Mouse (Mus musculus) midbrain, embryonic 16.5 days (tissue): Measurements from ENCODE around the gene Ercc6l. TPM values are rescaled to one million over a fixed set of nuclear protein-coding genes. Genes with fewer than 3 reads are reported as not detected.

Experiments
- ATAC-seq: fragments of 200-750 bp; cut with Nextera tagmentation; 2 replicates; pipeline ENCODE4 v1.8.0; 2017; ENCODE audit warnings: moderate TSS enrichment
- H3K27ac ChIP-seq: fragments of 300-500 bp; sonication (generic); 2 replicates; pipeline ENCODE4 v1.5.1; 2014; ENCODE audit warnings: mild to moderate bottlenecking, low read length, mixed read lengths
- H3K27me3 ChIP-seq: fragments of 300-500 bp; sonication (generic); 2 replicates; pipeline ENCODE4 v1.6.1; 2014; ENCODE audit warnings: low read depth, low read length, mixed read lengths; ENCODE audit not compliant: control insufficient read depth, insufficient read depth
- H3K36me3 ChIP-seq: fragments of 300-500 bp; sonication (generic); 2 replicates; pipeline ENCODE4 v1.6.1; 2014; ENCODE audit warnings: mild to moderate bottlenecking, low read length, moderate library complexity, mixed read lengths; ENCODE audit not compliant: control insufficient read depth, insufficient read depth
- H3K4me1 ChIP-seq: fragments of 300-500 bp; sonication (generic); 2 replicates; pipeline ENCODE4 v1.6.1; 2014; ENCODE audit warnings: mild to moderate bottlenecking, low read length, mixed read lengths; ENCODE audit not compliant: control insufficient read depth, insufficient read depth
- H3K4me2 ChIP-seq: fragments of 300-500 bp; sonication (generic); 2 replicates; pipeline ENCODE4 v1.6.1; 2014; ENCODE audit warnings: mild to moderate bottlenecking, low read length, mixed read lengths
- H3K4me3 ChIP-seq: fragments of 300-500 bp; sonication (generic); 2 replicates; pipeline ENCODE4 v1.5.1; 2014; ENCODE audit warnings: low read depth, mild to moderate bottlenecking, low read length, moderate library complexity, mixed read lengths
- H3K9ac ChIP-seq: fragments of 300-500 bp; sonication (generic); 2 replicates; pipeline ENCODE4 v1.6.1; 2014; ENCODE audit warnings: low read depth, low read length, mixed read lengths
- H3K9me3 ChIP-seq: fragments of 300-500 bp; sonication (generic); replicated peaks from 2 replicates; pipeline ENCODE4 v1.6.1; 2014; ENCODE audit warnings: mild to moderate bottlenecking, low read length, mixed read lengths; ENCODE audit not compliant: control insufficient read depth, poor library complexity, severe bottlenecking
- WGBS: fragments of 180-500 bp; shearing (Covaris S2); extraction: QIAGEN DNeasy Blood & Tissue Kit; methylation state at CpG from one replicate; pipeline ENCODE4 v1.1.7; 2014; 5-methylcytosine and 5-hydroxymethylcytosine counted together
- polyA plus RNA-seq: library from polyadenylated mRNA; unstranded; fragments of >200 nt; fragmentation: Nextera tagmentation; extraction: Ambion mirVana; gene quantifications from 2 replicates; pipeline ENCODE4 v1.2.1, GENCODE M21; 2015

Gene Ercc6l
- polyA plus RNA-seq, 1 experiment from 2014 or later = 1.0 TPM

DNA sequence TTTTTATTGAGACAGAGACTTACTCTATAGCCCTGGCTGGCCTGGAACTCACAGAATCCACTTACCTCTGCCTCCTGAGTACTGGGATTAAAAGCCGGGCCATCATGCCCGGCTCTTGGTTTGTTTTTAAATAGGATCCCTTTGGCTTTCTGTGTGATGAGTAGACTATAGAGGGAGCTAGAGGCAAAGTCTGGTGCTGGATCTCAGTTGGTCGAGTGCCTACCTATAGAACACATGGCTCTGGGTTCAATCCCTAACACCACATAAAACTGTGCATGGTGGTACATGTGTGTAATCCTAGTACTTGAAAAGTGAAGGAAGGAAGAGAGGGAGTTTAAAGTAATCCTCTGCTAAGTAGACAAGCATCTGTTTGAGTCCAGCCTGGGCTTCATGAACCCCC lies 13.2 kb upstream of the Ercc6l start:
- Histone ChIP-seq H3K4me3 (no peak overlapping the region), H3K27me3 (no peaks in the 10 kb centered on the region), H3K4me2 (no peak overlapping the region), H3K36me3 (no peaks in the 10 kb centered on the region), H3K9me3 (no peaks in the 10 kb centered on the region), H3K27ac (no peak overlapping the region), H3K9ac (no peak overlapping the region), H3K4me1 (peaks cover 6% of the 10 kb centered on the region; the same call in 1 of the 2 replicates)
- 27% methylated on average over 3 of the region's 3 CpGs for WGBS
- ATAC-seq = no peak

DNA sequence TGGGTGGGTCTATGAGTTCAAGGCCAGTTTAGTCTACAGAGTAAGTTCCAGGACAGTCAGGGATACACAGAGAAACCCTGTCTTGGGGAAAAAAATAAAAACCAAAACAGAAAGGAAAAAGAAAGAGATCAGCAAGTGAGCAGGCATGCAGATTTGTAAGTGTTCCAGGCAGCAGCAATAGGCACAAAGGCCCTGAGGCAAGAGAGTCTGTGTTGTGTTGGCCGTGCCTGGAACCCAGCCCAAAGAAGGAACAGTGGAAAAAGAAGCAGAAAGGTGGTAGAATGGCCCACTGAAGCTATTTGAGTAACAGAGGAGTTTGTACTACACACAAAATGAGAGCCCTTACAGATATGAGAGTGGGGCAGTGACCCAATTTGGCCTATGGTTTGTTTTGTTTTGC lies 12.8 kb upstream of the Ercc6l start:
- Histone ChIP-seq H3K4me2 (no peak overlapping the region), H3K36me3 (no peaks in the 10 kb centered on the region), H3K27me3 (no peaks in the 10 kb centered on the region), H3K4me1 (peaks cover 6% of the 10 kb centered on the region; the same call in 1 of the 2 replicates), H3K9me3 (no peaks in the 10 kb centered on the region), H3K9ac (no peak overlapping the region), H3K27ac (no peak overlapping the region), H3K4me3 (no peak overlapping the region)
- no peak for ATAC-seq
- WGBS = 47% methylated on average over 1 of the region's 1 CpGs

- Histone ChIP-seq H3K27me3 (no peaks in the 10 kb centered on the region), H3K4me1 (peaks cover 6% of the 10 kb centered on the region; the same call in 1 of the 2 replicates), H3K4me3 (no peak overlapping the region), H3K4me2 (no peak overlapping the region), H3K27ac (peak overlapping the region; percentile 38), H3K9ac (0 out of 2 replicates have a peak overlapping the region, but pooled peaks have one; percentile 14), H3K36me3 (no peaks in the 10 kb centered on the region), H3K9me3 (no peaks in the 10 kb centered on the region)
- ATAC-seq = 0 out of 2 replicates have a peak, but pooled peaks have one; percentile 25
- WGBS = 24% methylated on average over 6 of the region's 6 CpGs
These were observed 10.1 kb upstream of the Ercc6l start for GRCm38 (mm10) chrX:102166986-102167385.

DNA sequence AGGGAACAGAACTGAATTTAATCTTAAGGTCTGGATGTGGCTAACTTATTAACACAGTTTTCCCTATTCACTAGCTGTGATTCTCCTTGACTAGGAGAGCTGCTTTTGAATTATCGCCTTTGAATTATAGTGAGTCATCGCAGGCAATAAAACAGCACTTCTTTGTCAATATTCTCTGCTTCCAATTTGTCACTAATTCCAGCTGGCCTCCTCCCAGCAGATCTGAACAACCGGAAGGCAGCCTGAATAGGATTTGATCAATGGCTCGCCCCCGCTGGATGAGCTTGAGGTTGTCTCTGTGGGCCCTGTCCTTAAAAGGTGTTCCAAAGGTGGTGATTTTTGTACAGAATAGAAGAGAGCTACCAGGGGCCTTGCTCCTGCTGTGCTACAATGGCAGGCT lies 9.6 kb upstream of the Ercc6l start:
- 23% methylated on average over 5 of the region's 5 CpGs for WGBS
- H3K9ac ChIP-seq = 0 out of 2 replicates have a peak overlapping the region, but pooled peaks have one; percentile 14
- peak overlapping the region; percentile 38 for H3K27ac ChIP-seq
- peaks cover 6% of the 10 kb centered on the region; the same call in 1 of the 2 replicates for H3K4me1 ChIP-seq
- no peaks in the 10 kb centered on the region for H3K27me3 ChIP-seq
- no peak overlapping the region for H3K4me2 ChIP-seq
- H3K4me3 ChIP-seq = no peak overlapping the region
- no peaks in the 10 kb centered on the region for H3K9me3 ChIP-seq
- no peaks in the 10 kb centered on the region for H3K36me3 ChIP-seq
- ATAC-seq = no peak

DNA sequence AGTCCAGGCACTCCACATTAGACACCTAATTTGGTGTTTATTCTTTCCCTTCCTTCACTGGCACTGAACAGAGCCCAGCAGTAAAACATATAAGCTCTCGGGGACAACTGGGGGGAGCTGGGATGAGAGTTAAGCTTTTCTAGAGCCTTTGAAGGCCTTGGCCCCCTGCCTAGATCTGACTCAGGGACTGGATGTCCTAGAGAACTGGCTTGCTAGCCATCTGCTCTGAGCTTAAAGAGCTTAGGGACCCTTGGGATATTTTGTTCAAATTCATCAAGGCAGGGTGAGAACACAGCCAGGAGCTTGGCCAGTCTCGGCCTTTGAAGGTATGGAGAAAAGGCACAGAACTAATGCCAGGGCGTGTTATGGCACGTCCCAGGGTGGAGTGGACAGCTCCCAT lies 6.6 kb upstream of the Ercc6l start:
- no peak overlapping the region for H3K4me3 ChIP-seq
- no peak overlapping the region for H3K4me2 ChIP-seq
- no peak for ATAC-seq
- H3K27me3 ChIP-seq = no peaks in the 10 kb centered on the region
- no peaks in the 10 kb centered on the region for H3K9me3 ChIP-seq
- no peaks in the 10 kb centered on the region for H3K36me3 ChIP-seq
- WGBS = 71% methylated on average over 4 of the region's 4 CpGs
- peaks cover 6% of the 10 kb centered on the region; the same call in 1 of the 2 replicates for H3K4me1 ChIP-seq
- no peak overlapping the region for H3K9ac ChIP-seq
- no peak overlapping the region for H3K27ac ChIP-seq

- WGBS = 47% methylated on average over 2 of the region's 2 CpGs
- Histone ChIP-seq H3K4me1 (peaks cover 6% of the 10 kb centered on the region; the same call in 1 of the 2 replicates), H3K4me3 (no peak overlapping the region), H3K9me3 (no peaks in the 10 kb centered on the region), H3K4me2 (no peak overlapping the region), H3K36me3 (no peaks in the 10 kb centered on the region), H3K27me3 (no peaks in the 10 kb centered on the region), H3K27ac (no peak overlapping the region), H3K9ac (no peak overlapping the region)
- ATAC-seq = no peak
These were observed 6.2 kb upstream of the Ercc6l start for GRCm38 (mm10) chrX:102163096-102163495.

GRCm38 (mm10) chrX:102160528-102160927 lies 3.6 kb upstream of the Ercc6l start:
- Histone ChIP-seq H3K4me1 (no peaks in the 10 kb centered on the region), H3K27ac (no peak overlapping the region), H3K4me2 (no peak overlapping the region), H3K9ac (no peak overlapping the region), H3K27me3 (no peaks in the 10 kb centered on the region), H3K9me3 (no peaks in the 10 kb centered on the region), H3K4me3 (no peak overlapping the region), H3K36me3 (no peaks in the 10 kb centered on the region)
- 62% methylated on average over 2 of the region's 2 CpGs for WGBS
- ATAC-seq = no peak

DNA sequence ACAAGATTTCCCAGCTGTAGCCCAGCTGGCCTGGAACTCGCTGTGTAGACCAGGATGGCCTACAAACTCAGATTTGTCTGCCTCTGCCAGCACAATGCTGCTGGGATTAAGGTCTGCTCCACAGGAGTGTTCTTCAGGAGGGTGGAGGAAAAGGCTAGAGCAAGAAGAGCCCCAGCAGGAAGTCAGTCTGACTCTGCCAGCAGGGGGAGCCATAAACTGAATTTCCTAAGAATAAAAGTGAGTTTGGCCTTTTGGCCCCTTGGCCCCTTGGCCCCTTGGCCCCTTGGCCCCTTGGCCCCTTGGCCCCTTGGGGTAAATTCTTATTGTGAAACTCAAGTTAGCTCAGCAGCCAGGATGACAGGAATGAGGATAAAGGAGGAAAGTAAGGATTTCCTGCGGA lies 2.9 kb upstream of the Ercc6l start:
- ATAC-seq = no peak
- Histone ChIP-seq H3K27ac (no peak overlapping the region), H3K4me3 (no peak overlapping the region), H3K4me1 (no peaks in the 10 kb centered on the region), H3K27me3 (no peaks in the 10 kb centered on the region), H3K4me2 (no peak overlapping the region), H3K9ac (no peak overlapping the region), H3K36me3 (no peaks in the 10 kb centered on the region), H3K9me3 (no peaks in the 10 kb centered on the region)
- 61% methylated on average over 2 of the region's 2 CpGs for WGBS

GRCm38 (mm10) chrX:102157423-102157791 lies 516 bp upstream of the Ercc6l start:
- H3K27me3 ChIP-seq = no peaks in the 10 kb centered on the region
- H3K9ac ChIP-seq = peak overlapping the region; percentile 11; the same call in 1 of the 2 replicates
- WGBS = 54% methylated on average over 5 of the region's 5 CpGs
- H3K9me3 ChIP-seq = no peaks in the 10 kb centered on the region
- no peak for ATAC-seq
- H3K4me3 ChIP-seq = peak overlapping the region; percentile 26
- H3K4me1 ChIP-seq = no peaks in the 10 kb centered on the region
- H3K27ac ChIP-seq = peak overlapping the region; percentile 62; the same call in 1 of the 2 replicates
- H3K4me2 ChIP-seq = peak overlapping the region; percentile 30
- H3K36me3 ChIP-seq = no peaks in the 10 kb centered on the region
